Mouse (Mus musculus) heart, embryonic 14.5 days (tissue): ENCODE results near the gene Bmf. TPM values are rescaled to one million over a fixed set of nuclear protein-coding genes. Genes with fewer than 3 reads are reported as not detected.

ENCODE experiments used
- ATAC-seq: fragments of 200-750 bp; cut with Nextera tagmentation; 2 replicates; pipeline ENCODE4 v1.8.0; 2017; ENCODE audit warnings: low read depth, moderate TSS enrichment; ENCODE audit not compliant: insufficient number of reproducible peaks, insufficient read depth, low FRiP score
- H3K27ac ChIP-seq, 2 experiments: fragments of 200-500 bp in 1 of 2; fragments of 300-500 bp in 1 of 2; sonication (generic) in 1 of 2; replicated peaks in 1 of 2; 2 replicates each; pipeline ENCODE4 v1.5.1; 2012 to 2014; ENCODE audit warnings: low read depth in 2 of 2, low read length in 2 of 2, control low read depth in 1 of 2, mild to moderate bottlenecking in 1 of 2, mixed read lengths in 1 of 2; ENCODE audit not compliant: control insufficient read depth in 1 of 2, insufficient read depth in 1 of 2
- H3K27me3 ChIP-seq: fragments of 300-500 bp; sonication (generic); 2 replicates; pipeline ENCODE4 v1.6.1; 2014; ENCODE audit warnings: mild to moderate bottlenecking, low read length, control low read depth; ENCODE audit not compliant: control insufficient read depth, insufficient read depth
- H3K36me3 ChIP-seq: fragments of 300-500 bp; sonication (generic); 2 replicates; pipeline ENCODE4 v1.6.1; 2014; ENCODE audit warnings: mild to moderate bottlenecking, control low read depth, low read length, mixed read lengths; ENCODE audit not compliant: control insufficient read depth, insufficient read depth
- H3K4me1 ChIP-seq, 2 experiments: fragments of 200-500 bp in 1 of 2; fragments of 300-500 bp in 1 of 2; sonication (generic) in 1 of 2; 2 replicates each; pipeline ENCODE4 v1.6.1; 2012 to 2014; ENCODE audit warnings: low read length in 2 of 2, control low read depth in 1 of 2, mixed read lengths in 1 of 2; ENCODE audit not compliant: control insufficient read depth in 2 of 2, insufficient read depth in 2 of 2
- H3K4me2 ChIP-seq: fragments of 300-500 bp; sonication (generic); 2 replicates; pipeline ENCODE4 v1.6.1; 2014; ENCODE audit warnings: mild to moderate bottlenecking, low read length
- H3K4me3 ChIP-seq, 2 experiments: fragments of 200-500 bp in 1 of 2; fragments of 300-500 bp in 1 of 2; sonication (generic) in 1 of 2; 2 replicates each; pipeline ENCODE4 v1.5.1; 2012 to 2014; ENCODE audit warnings: low read length in 2 of 2, mild to moderate bottlenecking in 2 of 2, control low read depth in 1 of 2, low read depth in 1 of 2, moderate library complexity in 1 of 2; ENCODE audit not compliant: control insufficient read depth in 1 of 2, insufficient read depth in 1 of 2
- H3K9ac ChIP-seq: fragments of 300-500 bp; sonication (generic); 2 replicates; pipeline ENCODE4 v1.6.1; 2014; ENCODE audit warnings: mild to moderate bottlenecking, low read length
- H3K9me3 ChIP-seq: fragments of 300-500 bp; sonication (generic); 2 replicates; pipeline ENCODE4 v1.6.1; 2016; ENCODE audit warnings: low read length, control low read depth; ENCODE audit not compliant: control insufficient read depth
- WGBS: fragments of 180-500 bp; shearing (Covaris S2); extraction: QIAGEN DNeasy Blood & Tissue Kit; methylation state at CpG from one replicate; pipeline ENCODE4 v1.1.7; 2014; 5-methylcytosine and 5-hydroxymethylcytosine counted together
- polyA plus RNA-seq: library from polyadenylated mRNA; unstranded; fragments of >200 nt; fragmentation: Nextera tagmentation; extraction: Ambion mirVana; gene quantifications from 2 replicates; pipeline ENCODE4 v1.2.1, GENCODE M21; 2014

Bmf gene
- polyA plus RNA-seq, 1 experiment from 2014 or later: 6.3 TPM

DNA sequence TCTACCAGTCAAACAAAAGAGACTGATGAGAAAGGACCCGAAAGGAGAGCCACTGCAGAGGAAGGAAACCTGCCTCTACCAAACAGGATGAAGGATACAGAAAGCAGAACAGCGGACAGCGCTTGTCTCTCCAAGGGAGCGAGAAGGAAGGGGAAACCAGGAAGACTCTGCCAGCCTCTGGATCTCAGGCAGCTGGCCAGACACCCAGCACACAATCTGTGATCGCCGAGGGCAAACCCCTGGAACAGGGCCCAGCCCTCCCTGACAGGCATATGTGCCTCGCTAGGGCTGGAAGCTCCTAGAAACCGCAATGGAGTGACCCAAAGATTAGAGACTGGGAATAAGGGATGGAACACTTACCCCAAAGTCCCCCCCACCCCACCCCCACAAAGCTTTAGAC, 12.9 kb downstream of the Bmf start:
- no peak for ATAC-seq

DNA sequence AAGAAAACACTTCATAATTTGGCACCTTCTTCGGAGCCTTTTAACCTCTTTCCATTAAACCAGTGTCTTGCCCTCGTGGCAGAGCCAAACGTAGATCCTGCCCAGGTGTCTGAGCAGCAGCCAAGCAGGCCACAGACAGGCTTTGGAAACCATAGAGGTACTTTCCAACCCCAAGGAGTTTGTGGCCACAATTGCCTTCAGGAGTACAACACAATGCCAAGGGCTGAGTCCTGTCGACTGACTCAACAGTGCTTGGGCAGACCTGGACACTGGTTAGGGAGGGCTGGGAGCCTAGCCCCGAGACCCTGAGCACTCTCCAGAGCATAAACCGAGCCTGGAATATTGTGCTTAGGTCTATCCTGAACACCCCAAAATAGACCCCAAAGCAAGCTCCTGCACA, 13.4 kb downstream of the Bmf start:
- H3K9ac ChIP-seq: peak overlapping the region; percentile 35; the same call in 1 of the 2 replicates
- no peak overlapping the region for H3K4me2 ChIP-seq
- no peaks in the 10 kb centered on the region for H3K9me3 ChIP-seq
- H3K4me1 ChIP-seq: peaks cover 48 to 76% of the 10 kb centered on the region in 2 experiments
- H3K36me3 ChIP-seq: peaks cover 21% of the 10 kb centered on the region
- H3K27me3 ChIP-seq: no peaks in the 10 kb centered on the region
- H3K27ac ChIP-seq: peak overlapping the region; percentile 0 to 63; a peak in 3 of 4 replicates
- no peak overlapping the region for H3K4me3 ChIP-seq
- ATAC-seq: no peak
- WGBS: 72% methylated on average over 6 of the region's 6 CpGs

More for the DNA sequence above, 12.9 kb downstream of the Bmf start:
- Histone ChIP-seq H3K9ac (0 out of 2 replicates have a peak overlapping the region, but pooled peaks have one; percentile 35), H3K27ac (peak overlapping the region; percentile 52 to 63; a peak in 3 of 4 replicates), H3K4me3 (no peak overlapping the region), H3K36me3 (peaks cover 16% of the 10 kb centered on the region), H3K9me3 (no peaks in the 10 kb centered on the region), H3K27me3 (no peaks in the 10 kb centered on the region), H3K4me2 (0 out of 2 replicates have a peak overlapping the region, but pooled peaks have one; percentile 17), H3K4me1 (peaks cover 50 to 75% of the 10 kb centered on the region in 2 experiments)
- WGBS: 18% methylated on average over 8 of the region's 8 CpGs

DNA sequence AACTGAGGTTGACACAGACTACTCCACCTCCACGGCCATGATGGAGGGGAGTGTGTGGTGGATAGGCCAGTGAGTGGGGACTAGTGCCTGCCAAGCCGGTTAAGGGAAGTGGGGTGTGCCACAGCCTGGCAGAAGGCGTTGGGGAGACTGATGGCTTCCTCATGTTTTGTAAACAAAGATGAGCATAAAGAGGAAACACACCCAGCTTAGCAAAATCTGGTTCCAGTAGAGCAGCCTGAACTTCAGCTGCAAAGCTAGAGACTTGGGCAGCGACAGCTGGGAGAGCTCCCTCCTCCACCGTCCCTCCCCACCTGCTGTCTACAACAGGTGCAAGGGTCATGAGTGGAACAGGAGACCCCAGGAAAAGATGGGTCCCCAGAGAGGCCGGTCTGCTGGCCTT, 15.5 kb downstream of the Bmf start:
- H3K4me2 ChIP-seq: no peak overlapping the region
- peak overlapping the region; percentile 85 to 90; a peak in 3 of 4 replicates for H3K27ac ChIP-seq
- H3K9ac ChIP-seq: no peak overlapping the region
- H3K4me1 ChIP-seq: peaks cover 46 to 76% of the 10 kb centered on the region in 2 experiments
- no peak overlapping the region for H3K4me3 ChIP-seq
- 83% methylated on average over 6 of the region's 6 CpGs for WGBS
- no peak for ATAC-seq
- no peaks in the 10 kb centered on the region for H3K9me3 ChIP-seq
- peaks cover 26% of the 10 kb centered on the region for H3K36me3 ChIP-seq
- H3K27me3 ChIP-seq: no peaks in the 10 kb centered on the region

DNA sequence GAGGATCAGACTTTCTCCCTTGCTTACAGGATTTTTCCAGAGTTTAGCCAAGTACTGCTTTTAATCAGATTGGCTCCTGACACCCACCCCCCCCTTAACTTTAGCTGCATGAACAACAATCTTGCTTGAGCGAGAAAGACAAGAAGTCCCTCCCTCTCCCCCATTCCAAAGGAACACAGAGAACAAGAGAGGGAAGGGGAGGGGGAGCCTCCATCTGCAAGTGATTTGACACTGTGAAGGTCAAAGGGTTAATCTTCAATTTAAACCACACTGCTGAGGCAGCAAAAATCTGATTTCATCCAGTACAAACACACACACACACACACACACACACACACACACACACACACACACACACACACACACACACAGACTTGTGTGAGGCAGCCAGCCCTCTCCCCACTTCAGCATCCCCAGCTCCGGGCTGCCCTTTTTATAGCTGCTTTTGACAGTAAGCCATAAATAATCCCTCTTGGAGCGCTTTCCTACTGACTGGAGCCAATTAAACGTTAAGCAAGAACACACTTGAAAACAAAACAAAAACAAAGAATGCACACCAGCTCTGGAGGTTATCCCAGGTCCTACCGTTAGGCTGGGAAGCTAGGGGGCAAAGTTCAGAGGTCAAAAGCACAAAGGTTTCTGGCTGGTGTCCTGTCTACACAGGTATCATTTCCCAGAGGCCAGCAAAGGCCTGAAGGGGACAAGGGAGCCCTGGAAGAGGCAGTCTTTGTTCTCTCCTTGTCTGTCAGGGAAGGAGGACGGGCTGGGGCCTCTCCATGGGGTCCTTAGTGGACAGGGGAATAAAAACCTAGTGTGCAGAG, 16.4 kb downstream of the Bmf start:
- H3K27ac ChIP-seq: peak overlapping the region; percentile 85 to 90
- H3K4me2 ChIP-seq: peak overlapping the region; percentile 17; the same call in 1 of the 2 replicates
- peaks cover 21% of the 10 kb centered on the region for H3K36me3 ChIP-seq
- H3K9ac ChIP-seq: peak overlapping the region; percentile 64
- peaks cover 47 to 69% of the 10 kb centered on the region in 2 experiments for H3K4me1 ChIP-seq
- H3K27me3 ChIP-seq: no peaks in the 10 kb centered on the region
- 9% methylated on average over 6 of the region's 6 CpGs for WGBS
- ATAC-seq: no peak
- H3K4me3 ChIP-seq: no peak overlapping the region
- no peaks in the 10 kb centered on the region for H3K9me3 ChIP-seq

- H3K4me2 ChIP-seq: peak overlapping the region; percentile 17; the same call in 1 of the 2 replicates
- no peaks in the 10 kb centered on the region for H3K9me3 ChIP-seq
- ATAC-seq: no peak
- WGBS: 43% methylated on average over 10 of the region's 10 CpGs
- H3K9ac ChIP-seq: peak overlapping the region; percentile 64
- H3K4me1 ChIP-seq: peaks cover 47 to 65% of the 10 kb centered on the region in 2 experiments
- H3K27me3 ChIP-seq: no peaks in the 10 kb centered on the region
- H3K36me3 ChIP-seq: peaks cover 21% of the 10 kb centered on the region
- H3K27ac ChIP-seq: peak overlapping the region; percentile 85 to 90
- no peak overlapping the region; a peak in 1 of 4 replicates for H3K4me3 ChIP-seq
Measured at GRCm38 (mm10) chr2:118532401-118532800, 17.1 kb downstream of the Bmf start.

- no peaks in the 10 kb centered on the region for H3K27me3 ChIP-seq
- WGBS: 15% methylated on average over 7 of the region's 7 CpGs
- no peaks in the 10 kb centered on the region for H3K9me3 ChIP-seq
- H3K36me3 ChIP-seq: peaks cover 21% of the 10 kb centered on the region
- peak overlapping the region; percentile 34 to 80 for H3K27ac ChIP-seq
- H3K4me1 ChIP-seq: peaks cover 41 to 50% of the 10 kb centered on the region in 2 experiments
- H3K4me3 ChIP-seq: no peak overlapping the region
- peak; percentile 57; the same call in 1 of the 2 replicates for ATAC-seq
- no peak overlapping the region for H3K4me2 ChIP-seq
- H3K9ac ChIP-seq: peak overlapping the region; percentile 59
Measured at GRCm38 (mm10) chr2:118529466-118530181, 19.9 kb downstream of the Bmf start.

DNA sequence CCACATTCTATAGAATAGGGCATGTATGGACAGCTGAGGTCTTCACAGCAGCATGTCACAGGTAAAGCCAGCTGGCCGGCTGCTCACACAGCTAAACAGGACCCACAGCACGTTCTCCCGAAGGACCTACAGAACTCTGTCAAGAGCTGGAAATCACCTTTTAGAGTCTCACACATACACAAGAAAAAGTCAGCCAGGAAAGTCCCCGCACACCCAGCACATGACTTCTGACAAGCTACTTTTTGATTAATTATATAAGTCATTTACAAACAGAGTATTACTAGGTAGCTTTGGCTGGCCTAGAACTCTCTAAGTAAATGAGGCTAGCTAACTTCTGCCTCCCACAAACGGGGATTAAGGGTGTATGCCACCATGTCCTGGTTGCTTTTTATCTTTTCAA, 22.9 kb downstream of the Bmf start:
- Histone ChIP-seq H3K36me3 (peaks cover 10% of the 10 kb centered on the region), H3K9me3 (no peaks in the 10 kb centered on the region), H3K27ac (no peak overlapping the region), H3K4me1 (peaks cover 32 to 49% of the 10 kb centered on the region in 2 experiments), H3K9ac (no peak overlapping the region), H3K4me2 (no peak overlapping the region), H3K27me3 (no peaks in the 10 kb centered on the region), H3K4me3 (no peak overlapping the region)
- no peak for ATAC-seq
- 85% methylated on average over 5 of the region's 5 CpGs for WGBS
